Mouse (Mus musculus) heart, postnatal 0 days (tissue): ENCODE results near the gene Hexim2. TPM values are rescaled to one million over a fixed set of nuclear protein-coding genes. Genes with fewer than 3 reads are reported as not detected.

Experiments used
- ATAC-seq: fragments of 200-750 bp; cut with Nextera tagmentation; 2 replicates; pipeline ENCODE4 v1.8.0; 2017; ENCODE audit warnings: low read depth, moderate number of reproducible peaks, moderate library complexity; ENCODE audit not compliant: insufficient read depth
- DNase-seq: peaks from one replicate; pipeline ENCODE4 v3.0.0-alpha.2; 2016; ENCODE audit warnings: low spot score
- H3K27ac ChIP-seq: fragments of 300-500 bp; sonication (generic); 2 replicates; pipeline ENCODE4 v1.5.1; 2014; ENCODE audit warnings: low read depth, mild to moderate bottlenecking
- H3K27me3 ChIP-seq: fragments of 300-500 bp; sonication (generic); 2 replicates; pipeline ENCODE4 v1.6.1; 2014; ENCODE audit warnings: low read length, mixed read lengths; ENCODE audit not compliant: control insufficient read depth, insufficient read depth
- H3K36me3 ChIP-seq: fragments of 300-500 bp; sonication (generic); replicated peaks from 2 replicates; pipeline ENCODE4 v1.6.1; 2014; ENCODE audit warnings: low read length, mixed read lengths; ENCODE audit not compliant: control insufficient read depth, insufficient read depth
- H3K4me1 ChIP-seq: fragments of 300-500 bp; sonication (generic); 2 replicates; pipeline ENCODE4 v1.6.1; 2014; ENCODE audit warnings: antibody characterized with exemption; ENCODE audit not compliant: control insufficient read depth, insufficient read depth
- H3K4me2 ChIP-seq: fragments of 300-500 bp; sonication (generic); 2 replicates; pipeline ENCODE4 v1.6.1; 2014; ENCODE audit warnings: low read depth, mild to moderate bottlenecking, low read length, moderate library complexity
- H3K4me3 ChIP-seq: fragments of 300-500 bp; sonication (generic); 2 replicates; pipeline ENCODE4 v1.5.1; 2014; ENCODE audit warnings: low read depth, low read length
- H3K9ac ChIP-seq: fragments of 300-500 bp; sonication (generic); replicated peaks from 2 replicates; pipeline ENCODE4 v1.6.1; 2014; ENCODE audit warnings: low read depth, low read length, mixed read lengths
- H3K9me3 ChIP-seq: fragments of 300-500 bp; sonication (generic); replicated peaks from 2 replicates; pipeline ENCODE4 v1.6.1; 2016; ENCODE audit warnings: low read length; ENCODE audit not compliant: control insufficient read depth
- CTCF ChIP-seq: IDR thresholded peaks from 2 replicates; pipeline ENCODE4 v1.5.1; 2016; ENCODE audit warnings: antibody characterized with exemption, control low read depth, low read depth
- EP300 ChIP-seq: IDR thresholded peaks from 2 replicates; pipeline ENCODE4 v1.6.1; 2016; ENCODE audit warnings: antibody characterized with exemption, low read depth
- WGBS: fragments of 180-500 bp; shearing (Covaris S2); extraction: QIAGEN DNeasy Blood & Tissue Kit; methylation state at CpG from one replicate; pipeline ENCODE4 v1.1.7; 2014; 5-methylcytosine and 5-hydroxymethylcytosine counted together
- polyA plus RNA-seq: library from polyadenylated mRNA; unstranded; fragments of >200 nt; fragmentation: Nextera tagmentation; extraction: Ambion mirVana; gene quantifications from 2 replicates; pipeline ENCODE4 v1.2.1, GENCODE M21; 2015
- total RNA-seq: library from RNA; depleted of rRNA; stranded (reverse); fragments of >200 nt; gene quantifications from 2 replicates; pipeline ENCODE4 v1.2.3, GENCODE M21; 2014; ENCODE audit warnings: low replicate concordance

Hexim2 gene
- total and polyA plus RNA-seq, 2 experiments from 2014 or later, result 1.6 to 4.2 TPM

DNA sequence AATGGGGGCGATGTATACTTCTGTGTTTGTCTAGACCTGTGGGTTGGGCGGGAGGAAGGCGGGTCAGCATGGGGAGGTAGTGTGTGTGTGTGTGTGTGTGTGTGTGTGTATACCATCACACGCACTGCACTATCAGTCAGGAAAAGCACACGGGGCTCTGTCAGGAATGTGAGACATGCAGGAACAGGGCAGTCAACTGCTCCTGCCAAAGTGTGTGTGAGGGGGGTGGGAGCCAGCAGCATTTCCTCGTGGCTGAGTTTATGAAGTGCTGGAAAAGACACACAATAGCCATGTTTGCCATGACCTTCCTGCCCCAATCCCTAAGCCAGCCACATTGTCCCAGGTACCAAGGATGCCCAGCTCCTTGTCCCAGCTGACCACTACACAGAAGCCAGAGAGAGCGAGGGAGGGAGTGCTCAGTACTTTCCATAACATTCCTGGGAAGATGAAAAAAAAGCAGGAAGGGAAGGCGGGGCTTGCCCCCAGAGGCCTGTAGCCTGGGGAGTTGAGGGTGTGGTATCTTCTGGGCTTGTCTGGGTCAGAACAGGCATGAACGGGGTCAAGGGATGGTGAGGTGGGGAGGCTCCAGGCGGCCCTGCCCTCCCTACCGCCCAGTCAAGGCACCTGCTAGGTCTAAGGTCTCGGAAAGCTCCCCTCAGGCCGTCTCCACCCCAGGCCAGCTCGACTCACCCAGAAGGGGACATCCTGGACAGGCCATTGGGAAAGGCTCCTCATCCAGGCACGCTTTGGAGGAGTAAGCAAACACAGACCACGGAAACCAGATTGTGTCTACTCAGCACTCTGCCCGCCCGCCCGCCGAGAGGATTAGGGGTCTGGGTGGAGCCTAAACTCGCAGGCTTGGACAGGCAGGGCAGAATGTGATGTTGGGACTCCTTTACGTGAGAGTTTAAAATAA, 35.0 kb upstream of the Hexim2 start:
- H3K4me2 ChIP-seq, result peak overlapping the region; percentile 52
- H3K9ac ChIP-seq, result peak overlapping the region; percentile 35; the same call in 1 of the 2 replicates
- H3K27me3 ChIP-seq, result no peaks in the 10 kb centered on the region
- peak overlapping the region; percentile 16 for H3K4me3 ChIP-seq
- H3K4me1 ChIP-seq, result peaks cover 61% of the 10 kb centered on the region
- H3K36me3 ChIP-seq, result no peaks in the 10 kb centered on the region
- TF ChIP-seq EP300, result peak; percentile 93
- no peak for TF ChIP-seq CTCF
- H3K27ac ChIP-seq, result peak overlapping the region; percentile 97
- ATAC-seq (peak; percentile 77), DNase-seq (peak; percentile 85)
- no peaks in the 10 kb centered on the region for H3K9me3 ChIP-seq
- 9% methylated on average over 22 of the region's 22 CpGs for WGBS

DNA sequence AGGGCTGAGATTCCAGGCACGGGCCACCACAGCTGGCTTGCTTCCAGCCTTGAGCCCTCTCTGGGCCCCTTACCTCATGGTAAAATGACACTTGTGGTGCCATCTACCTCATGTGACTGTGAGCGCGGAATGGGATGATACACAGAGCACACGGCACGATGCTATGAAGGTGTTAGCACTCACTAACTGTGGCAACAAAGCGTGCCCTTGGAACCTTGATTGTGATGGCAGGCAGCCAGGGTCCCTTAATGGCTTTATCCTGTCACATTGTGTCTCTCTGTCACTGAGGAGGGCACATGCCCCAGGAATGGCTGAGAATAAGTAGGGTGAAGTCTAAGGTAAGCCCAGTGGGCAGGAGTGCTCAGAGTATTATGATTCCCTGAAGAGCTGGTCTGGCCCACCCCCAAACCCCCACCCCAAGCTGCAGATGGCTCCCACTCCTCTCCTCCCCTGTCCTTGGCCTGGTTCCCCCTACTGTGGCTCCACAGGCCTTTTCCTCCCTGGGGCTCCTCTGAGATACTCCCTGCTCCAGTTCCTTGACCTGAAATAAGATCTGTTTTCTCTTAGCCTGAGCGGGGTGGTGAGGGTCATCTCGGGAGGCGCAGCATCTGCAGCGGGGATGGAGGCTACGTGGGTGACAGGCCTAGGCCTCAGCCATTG, 33.6 kb upstream of the Hexim2 start:
- WGBS, result 37% methylated on average over 11 of the region's 11 CpGs
- Histone ChIP-seq H3K4me1 (peaks cover 62% of the 10 kb centered on the region), H3K9ac (peak overlapping the region; percentile 19; the same call in 1 of the 2 replicates), H3K27ac (peak overlapping the region; percentile 97), H3K9me3 (no peaks in the 10 kb centered on the region), H3K4me2 (no peak overlapping the region), H3K27me3 (no peaks in the 10 kb centered on the region), H3K4me3 (no peak overlapping the region), H3K36me3 (no peaks in the 10 kb centered on the region)
- ATAC-seq (no peak), DNase-seq (peak; percentile 72)
- no peak for TF ChIP-seq CTCF
- peak; percentile 74 for TF ChIP-seq EP300

DNA sequence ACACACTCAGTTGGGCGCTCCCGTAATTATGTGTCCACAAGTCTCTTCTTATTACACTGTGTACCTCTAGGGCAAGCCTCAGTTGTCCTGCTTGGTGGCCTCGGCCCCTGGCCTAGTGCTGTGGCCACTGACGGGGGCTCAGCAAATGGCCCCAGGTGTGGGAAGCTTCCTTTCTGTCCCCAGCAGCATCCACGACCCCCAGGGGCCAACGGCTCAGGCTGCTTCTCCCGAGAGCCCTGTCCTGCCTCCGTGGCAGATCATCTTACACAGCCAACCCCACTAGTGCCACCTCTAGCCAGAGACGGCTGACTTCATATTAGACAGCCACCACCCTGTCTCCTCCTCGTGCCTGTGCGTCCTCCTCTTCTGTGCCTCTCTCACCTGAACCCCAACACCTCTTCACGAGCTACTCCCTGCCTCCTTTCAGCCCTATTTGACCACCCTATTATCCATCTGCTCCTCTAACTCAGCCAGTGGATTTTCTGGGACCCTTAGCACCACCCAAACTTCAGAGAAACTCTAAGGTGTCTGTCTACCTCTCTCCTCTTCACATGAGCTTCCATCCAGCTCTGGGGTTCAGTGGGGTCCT, 32.8 kb upstream of the Hexim2 start:
- WGBS, result 62% methylated on average over 12 of the region's 12 CpGs
- no peak for ATAC-seq
- Histone ChIP-seq H3K27ac (peak overlapping the region; percentile 97), H3K9me3 (no peaks in the 10 kb centered on the region), H3K9ac (no peak overlapping the region; the same call in 1 of the 2 replicates), H3K27me3 (no peaks in the 10 kb centered on the region), H3K36me3 (no peaks in the 10 kb centered on the region), H3K4me1 (peaks cover 57% of the 10 kb centered on the region), H3K4me3 (no peak overlapping the region), H3K4me2 (peak overlapping the region; percentile 10; the same call in 1 of the 2 replicates)
- no peak for DNase-seq
- TF ChIP-seq EP300 (no peak), CTCF (no peak)

DNA sequence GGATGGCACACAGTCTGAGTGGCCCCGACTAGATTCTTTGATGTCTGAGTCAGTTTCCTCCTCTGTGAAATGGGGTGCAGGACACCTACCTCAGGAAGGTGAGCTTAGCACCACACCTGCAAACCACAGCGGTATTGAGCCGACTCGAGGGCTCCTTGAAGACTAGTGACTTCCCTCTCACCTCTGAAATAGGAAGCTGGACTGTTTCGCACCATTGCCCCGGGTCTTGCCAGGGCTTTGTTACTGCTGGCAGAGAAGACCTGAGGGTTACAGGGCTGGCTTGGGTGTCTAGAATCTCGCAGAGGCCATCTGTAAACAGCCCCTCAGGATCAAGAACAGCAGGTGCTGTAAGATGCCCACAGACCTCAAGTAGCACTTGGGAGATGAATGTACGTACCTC, 31.9 kb upstream of the Hexim2 start:
- no peak overlapping the region for H3K9ac ChIP-seq
- DNase-seq (no peak), ATAC-seq (no peak)
- no peaks in the 10 kb centered on the region for H3K27me3 ChIP-seq
- H3K27ac ChIP-seq, result no peak overlapping the region
- H3K4me2 ChIP-seq, result peak overlapping the region; percentile 82
- H3K9me3 ChIP-seq, result no peaks in the 10 kb centered on the region
- no peaks in the 10 kb centered on the region for H3K36me3 ChIP-seq
- 68% methylated on average over 8 of the region's 8 CpGs for WGBS
- peaks cover 48% of the 10 kb centered on the region for H3K4me1 ChIP-seq
- TF ChIP-seq CTCF (no peak), EP300 (no peak)
- peak overlapping the region; percentile 74 for H3K4me3 ChIP-seq

DNA sequence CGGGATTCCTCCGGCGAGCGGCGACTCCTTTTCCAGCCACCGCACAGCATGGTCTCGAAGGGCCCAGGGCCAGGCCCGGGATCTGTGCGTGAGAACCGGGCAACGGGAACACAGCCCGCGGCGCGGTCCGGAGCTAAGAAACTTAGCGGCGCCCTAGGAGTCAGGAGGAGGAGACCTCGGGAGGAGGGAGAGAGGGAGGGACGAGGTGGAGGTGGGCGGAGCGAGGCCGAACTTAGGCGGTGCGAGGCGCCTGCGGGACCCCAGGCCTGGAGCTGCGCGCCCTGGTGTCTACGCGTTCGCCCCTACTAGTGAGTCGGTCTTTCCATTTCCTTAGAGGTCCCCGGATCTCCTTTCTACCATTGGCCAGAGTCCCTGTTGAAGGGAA, 30.8 kb upstream of the Hexim2 start, which contains the start of the genes Plcd3 and Acbd4:
Gene Plcd3 (minus strand): TSS at position 178 of the 385 bp plus-strand sequence.
Gene Acbd4 (plus strand): TSS at position 202 of the 385 bp plus-strand sequence.
- Histone ChIP-seq H3K27ac (peak within 1 kb of the TSS; percentile 61), H3K36me3 (no peaks in the 10 kb centered on the region; the same call in 1 of the 2 replicates), H3K9ac (peak within 1 kb of the TSS; percentile 71), H3K4me3 (peak within 1 kb of the TSS; percentile 74), H3K4me1 (peaks cover 39% of the 10 kb centered on the region), H3K4me2 (peak within 1 kb of the TSS; percentile 82), H3K27me3 (no peaks in the 10 kb centered on the region), H3K9me3 (no peaks in the 10 kb centered on the region)
- ATAC-seq (peak; percentile 12; the same call in 1 of the 2 replicates), DNase-seq (peak; percentile 75)
- TF ChIP-seq EP300 (no peak), CTCF (no peak; the same call in 1 of the 2 replicates)
- under 1% methylated on average over 33 of the region's 34 CpGs for WGBS
